Mouse (Mus musculus) ES-E14 (cell line): ENCODE results near the gene Tmem232.

ENCODE experiments used
- MAFK ChIP-seq: IDR thresholded peaks from 2 replicates; pipeline ENCODE4 v1.6.1; 2014; ENCODE audit warnings: mild to moderate bottlenecking, low read depth, low read length, inconsistent platforms; ENCODE audit not compliant: insufficient read depth
- ZC3H11A ChIP-seq: IDR thresholded peaks from 2 replicates; pipeline ENCODE4 v1.6.1; 2012; ENCODE audit warnings: low read depth, mild to moderate bottlenecking, inconsistent platforms, low read length, borderline replicate concordance
- ZNF384 ChIP-seq: IDR thresholded peaks from 2 replicates; pipeline ENCODE4 v1.6.1; 2012; ENCODE audit warnings: low read depth, low read length, inconsistent platforms

- TF ChIP-seq MAFK (no peak), ZC3H11A (0 out of 2 replicates have a peak, but pooled peaks have one; percentile 31), ZNF384 (peak; percentile 70)
These were observed 22.2 kb upstream of the Tmem232 start for GRCm38 (mm10) chr17:65562761-65563160.
